Mouse (Mus musculus): Measurements from ENCODE around the gene Hoxd8.

Gene Hoxd8

DNA sequence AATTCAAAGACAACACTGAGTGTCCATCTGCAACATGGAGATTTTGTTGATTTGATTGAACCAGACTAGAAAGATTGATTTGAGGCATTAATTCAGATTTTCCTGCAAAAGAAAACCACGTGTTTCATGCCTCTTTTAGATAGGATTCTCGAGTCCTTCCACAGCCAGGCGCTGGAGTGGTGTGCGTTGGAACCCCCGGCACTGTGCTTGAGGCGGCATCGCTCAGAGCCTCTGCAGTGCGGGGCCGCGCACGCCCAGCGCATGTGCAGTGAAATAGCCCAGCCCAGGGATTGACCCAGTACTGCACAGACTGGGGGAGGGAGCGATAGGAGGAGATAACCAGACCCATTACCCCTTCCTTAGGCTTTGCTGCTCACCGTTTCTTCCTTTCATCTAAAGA, 10.5 kb downstream of the Hoxd8 start:
- no peak for DNase-seq (ENCODE audit: low spot score)

DNA sequence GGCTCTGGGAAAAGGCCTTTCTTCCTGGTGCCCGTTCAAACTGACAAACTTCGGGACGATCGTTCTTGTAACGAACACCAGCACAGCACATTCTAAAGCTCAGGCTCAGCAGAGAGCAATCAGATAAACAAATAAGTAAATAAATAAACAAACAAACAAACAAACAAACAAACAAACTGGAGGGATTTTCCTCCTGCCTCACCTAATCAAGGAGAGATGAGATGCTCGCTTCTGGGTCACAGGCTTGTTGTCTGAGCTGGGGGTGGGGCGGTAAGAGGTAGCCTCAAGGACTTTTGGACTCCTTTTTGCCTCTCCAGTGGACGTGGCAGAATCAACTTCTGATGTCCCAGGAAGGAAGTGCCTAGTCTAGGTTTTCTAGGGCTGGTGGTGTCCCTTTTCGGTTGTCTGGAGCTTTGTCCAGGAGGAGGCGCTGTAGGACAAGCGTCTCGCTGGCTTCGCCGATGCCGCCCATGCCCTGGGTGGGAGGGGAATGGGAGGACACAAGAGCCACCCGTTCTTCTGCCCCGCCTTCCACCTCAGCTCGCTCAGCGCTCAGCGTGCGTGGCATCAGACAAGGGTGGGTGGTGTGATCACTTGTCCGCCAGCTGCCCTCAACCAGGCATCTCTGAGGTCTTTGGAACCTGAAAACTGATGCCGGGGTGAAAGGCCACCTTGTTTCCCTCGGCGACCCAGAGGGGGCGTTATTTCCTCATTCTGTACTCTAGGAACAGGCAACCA, 11.3 kb downstream of the Hoxd8 start:
- DNase-seq (ENCODE audit: low spot score): peak; percentile 58

DNA sequence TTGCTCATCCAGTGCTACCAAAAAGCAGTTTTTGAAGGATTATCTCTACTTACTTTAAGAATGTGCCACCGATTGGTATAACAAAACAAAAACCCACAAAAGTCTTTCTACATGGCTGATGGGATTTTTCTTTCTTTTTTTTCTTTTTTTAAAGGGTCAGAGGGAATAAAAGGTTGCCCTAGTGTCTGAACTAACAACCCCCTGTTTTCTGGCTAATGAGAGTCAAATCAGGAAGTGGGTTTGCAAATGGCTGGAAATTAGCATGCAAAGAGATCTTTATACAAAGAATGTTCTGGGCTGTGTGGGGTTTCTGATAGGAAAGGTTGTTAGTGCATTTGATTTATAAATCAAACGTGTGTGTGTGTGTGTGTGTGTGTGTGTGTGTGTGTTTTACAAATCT, 16.0 kb downstream of the Hoxd8 start:
- no peak for DNase-seq (ENCODE audit: low spot score)

DNA sequence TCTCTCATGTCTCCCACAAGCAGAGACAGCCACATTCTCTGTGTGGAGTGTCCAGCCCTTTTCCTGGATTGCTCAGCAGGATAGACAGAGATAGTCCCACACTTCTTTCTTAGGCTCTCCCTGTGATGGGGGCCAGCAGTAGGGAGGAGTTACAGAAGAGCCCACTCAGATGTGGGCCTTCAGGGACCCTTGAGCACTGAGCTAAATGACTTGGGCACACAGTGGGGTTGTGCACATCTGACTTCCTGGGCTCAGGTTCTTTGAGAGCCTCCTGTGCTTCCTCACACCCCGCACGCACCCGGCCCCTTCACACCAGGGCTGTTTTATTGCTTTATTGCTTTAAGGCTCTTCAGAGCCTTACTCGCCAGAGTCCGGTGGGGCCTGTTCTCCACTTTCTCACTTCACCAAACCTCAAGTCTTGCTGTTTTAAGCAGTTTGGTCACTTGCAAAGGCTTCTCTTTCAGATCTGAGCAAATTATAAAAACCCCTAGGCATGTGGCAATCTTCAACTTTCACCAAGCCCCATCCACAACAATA, 16.6 kb downstream of the Hoxd8 start:
- DNase-seq (ENCODE audit: low spot score): no peak

DNA sequence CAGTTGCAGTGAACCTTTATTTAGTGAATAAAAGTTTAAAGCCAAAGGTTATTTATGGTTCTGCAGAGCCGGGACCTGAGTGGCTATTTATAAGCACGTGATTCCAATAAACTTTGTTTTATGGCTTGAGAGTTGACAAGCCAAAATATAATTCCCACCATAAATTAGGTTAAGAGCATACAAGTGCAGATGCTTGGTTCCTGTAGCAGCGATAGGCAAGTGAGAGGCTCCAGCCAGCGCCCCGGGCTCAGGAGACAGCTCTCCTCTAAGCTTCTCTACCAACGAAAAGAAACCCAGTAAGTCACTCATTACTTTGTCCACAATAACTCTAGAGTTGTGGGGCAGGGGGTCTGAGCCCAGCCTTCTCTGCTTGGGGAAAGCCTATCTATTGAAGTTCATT, 17.5 kb downstream of the Hoxd8 start:
- DNase-seq (ENCODE audit: low spot score): no peak

DNA sequence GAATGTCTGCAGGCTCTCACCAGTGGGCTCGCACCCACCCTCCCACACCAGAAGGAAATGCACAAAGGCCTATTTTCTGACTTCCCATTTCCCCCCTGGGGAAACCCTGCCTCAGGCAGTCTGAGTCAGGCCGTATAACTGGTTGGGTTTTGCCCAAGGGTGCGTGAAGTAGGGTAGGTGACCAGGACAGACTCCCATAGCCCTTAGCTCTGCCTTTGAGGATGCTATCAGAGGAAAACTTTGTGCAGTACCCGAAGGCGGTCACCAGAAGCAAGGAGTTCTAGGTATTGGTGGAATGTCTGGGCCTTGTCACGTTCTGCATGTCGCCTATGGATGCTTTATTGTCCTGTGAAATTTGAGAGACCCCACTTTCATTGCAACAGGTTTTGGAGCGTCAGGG, 18.5 kb downstream of the Hoxd8 start:
- no peak for DNase-seq (ENCODE audit: low spot score)

DNA sequence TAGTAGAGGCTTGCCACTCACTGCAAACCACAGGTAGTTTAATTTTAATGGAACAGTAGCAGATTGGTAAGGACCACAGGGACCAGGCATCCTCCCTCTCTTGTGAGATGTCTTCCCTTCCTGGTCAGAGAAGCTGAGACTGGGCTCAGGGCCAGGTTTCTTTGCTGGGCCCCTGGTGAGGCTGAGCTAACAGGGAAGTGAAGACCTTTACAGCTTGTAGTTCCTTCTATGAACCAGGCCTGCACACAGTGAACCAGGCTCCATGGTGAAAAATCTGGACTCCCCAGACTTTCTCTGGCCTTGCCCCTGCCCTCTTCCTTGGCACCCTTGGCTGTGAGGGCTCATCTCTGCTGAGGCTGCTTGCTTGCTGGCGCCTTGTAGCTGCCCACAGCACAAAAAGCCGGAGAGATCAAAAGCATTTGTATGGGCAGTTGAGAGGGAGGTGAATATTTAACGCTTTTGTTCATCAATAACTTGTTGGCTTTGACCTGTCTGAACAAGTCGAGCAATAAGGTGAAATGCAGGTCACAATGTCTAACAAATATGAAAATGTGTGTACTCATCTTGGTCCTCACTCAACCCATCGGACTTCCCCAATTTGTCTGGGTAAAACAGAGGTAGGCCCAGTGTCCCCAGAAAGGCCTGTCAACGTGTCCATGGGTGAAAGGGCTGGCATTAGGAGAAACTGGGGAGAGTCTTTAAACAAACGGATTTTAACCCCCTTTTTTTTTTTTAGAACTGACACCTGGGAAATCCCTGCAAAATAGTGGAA, 20.0 kb downstream of the Hoxd8 start:
- DNase-seq (ENCODE audit: low spot score): no peak

DNA sequence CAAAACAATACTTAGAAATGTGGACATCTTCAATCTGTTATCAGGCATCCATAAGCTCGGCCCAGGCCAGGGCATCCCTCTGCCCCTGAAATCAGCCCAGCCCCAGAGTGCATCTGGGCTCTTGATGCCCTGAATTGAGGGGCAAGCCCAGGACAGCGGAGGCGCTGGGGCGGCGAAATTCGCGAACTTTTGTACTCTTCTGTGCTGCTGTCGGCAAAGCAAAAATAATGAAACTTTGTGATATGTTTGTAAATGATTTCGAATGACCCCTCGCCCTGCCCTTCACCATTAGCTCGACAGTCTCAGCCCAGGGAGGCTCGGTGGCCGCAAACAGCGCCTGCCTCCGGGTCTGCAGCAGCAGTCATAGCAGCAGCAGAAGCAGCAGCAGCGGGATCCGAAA, 20.8 kb downstream of the Hoxd8 start:
- no peak for DNase-seq (ENCODE audit: low spot score)

DNA sequence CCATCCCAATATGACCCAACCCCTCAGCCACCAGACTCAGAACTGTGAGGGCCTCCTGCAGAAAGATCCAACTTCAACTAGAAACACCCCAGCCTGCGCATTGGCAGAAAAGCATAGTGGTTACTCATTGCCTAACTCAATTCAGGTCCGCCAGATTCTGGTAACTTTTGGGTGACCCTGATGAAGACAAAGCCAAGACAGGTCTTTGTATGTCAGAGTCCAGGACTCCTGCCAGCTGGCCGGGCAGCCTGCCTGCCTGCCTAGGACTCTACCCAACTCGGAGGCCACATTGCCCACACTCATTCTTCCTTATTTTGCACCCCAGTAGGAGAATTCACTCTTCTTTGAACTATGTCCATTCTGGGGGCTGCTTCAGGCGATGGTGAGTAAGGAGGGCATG, 22.1 kb downstream of the Hoxd8 start, which contains the start of gene Gm28230:
TSS of gene Gm28230 (plus strand) at position 178 of the 400 bp plus-strand sequence.
- DNase-seq (ENCODE audit: low spot score): no peak

DNA sequence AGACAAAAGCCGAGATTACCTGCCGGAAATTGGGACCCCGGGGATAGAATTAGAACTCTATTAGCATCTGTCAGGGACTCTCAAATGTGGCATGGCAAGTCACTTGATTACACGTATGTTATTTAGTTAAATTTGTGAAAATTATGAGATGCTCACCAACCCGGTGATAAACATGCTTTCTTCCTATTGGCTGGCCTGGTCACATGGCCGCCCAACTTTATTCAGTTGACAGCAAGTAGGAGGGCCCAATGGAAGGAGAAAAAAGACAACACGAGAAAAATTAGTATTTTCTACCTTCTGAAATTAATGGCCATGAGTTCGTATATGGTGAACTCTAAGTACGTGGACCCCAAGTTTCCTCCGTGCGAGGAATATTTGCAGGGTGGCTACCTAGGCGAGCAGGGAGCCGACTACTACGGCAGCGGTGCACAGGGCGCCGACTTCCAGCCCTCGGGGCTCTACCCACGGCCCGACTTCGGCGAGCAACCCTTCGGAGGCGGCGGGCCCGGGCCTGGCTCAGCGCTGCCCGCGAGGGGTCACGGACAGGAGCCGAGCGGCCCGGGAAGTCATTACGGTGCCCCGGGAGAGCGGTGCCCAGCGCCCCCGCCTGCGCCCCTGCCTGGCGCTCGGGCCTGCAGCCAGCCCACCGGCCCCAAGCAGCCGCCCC, 22.7 kb downstream of the Hoxd8 start:
- DNase-seq (ENCODE audit: low spot score): no peak

DNA sequence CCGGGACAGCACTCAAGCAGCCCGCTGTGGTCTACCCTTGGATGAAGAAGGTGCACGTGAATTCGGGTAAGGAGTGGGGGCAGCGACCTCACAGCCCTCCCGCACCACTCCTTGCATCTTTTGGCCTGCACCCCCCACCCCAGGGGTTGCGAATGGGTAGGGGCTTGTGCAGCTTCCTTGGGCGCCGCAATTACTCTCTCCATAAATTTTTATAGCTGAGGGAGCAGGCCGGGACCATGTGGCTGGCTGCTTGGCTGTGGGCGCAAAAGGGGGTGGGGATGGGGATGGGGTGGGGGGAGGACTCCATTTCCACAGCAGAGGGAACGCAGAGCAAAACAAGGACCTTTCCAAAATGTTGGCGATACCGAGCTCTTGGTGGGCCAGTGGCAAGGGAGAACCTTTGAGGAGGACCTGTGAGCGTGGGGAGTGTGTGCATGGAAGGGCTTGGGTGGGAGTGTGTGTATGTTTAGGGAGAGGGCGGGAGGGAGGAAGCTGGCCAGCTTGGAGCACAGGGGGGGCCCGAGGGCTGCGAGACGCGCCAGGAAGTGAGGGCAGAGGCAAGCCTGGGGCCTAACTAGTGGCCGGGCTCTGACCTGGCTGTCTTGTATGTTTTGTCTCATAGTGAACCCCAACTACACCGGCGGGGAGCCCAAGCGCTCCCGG, 23.4 kb downstream of the Hoxd8 start:
- no peak for DNase-seq (ENCODE audit: low spot score)

DNA sequence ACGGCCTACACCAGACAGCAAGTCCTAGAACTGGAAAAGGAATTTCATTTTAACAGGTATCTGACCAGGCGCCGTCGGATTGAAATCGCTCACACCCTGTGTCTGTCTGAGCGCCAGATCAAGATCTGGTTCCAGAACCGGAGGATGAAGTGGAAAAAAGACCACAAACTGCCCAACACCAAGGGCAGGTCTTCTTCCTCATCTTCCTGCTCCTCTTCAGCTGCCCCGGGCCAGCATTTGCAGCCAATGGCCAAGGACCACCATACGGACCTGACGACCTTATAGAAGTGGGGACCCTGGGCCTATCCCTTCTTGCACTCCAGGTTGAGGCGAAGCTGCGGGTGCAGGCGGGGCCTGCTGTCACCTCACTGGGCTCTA, 23.9 kb downstream of the Hoxd8 start:
- no peak for DNase-seq (ENCODE audit: low spot score)

DNA sequence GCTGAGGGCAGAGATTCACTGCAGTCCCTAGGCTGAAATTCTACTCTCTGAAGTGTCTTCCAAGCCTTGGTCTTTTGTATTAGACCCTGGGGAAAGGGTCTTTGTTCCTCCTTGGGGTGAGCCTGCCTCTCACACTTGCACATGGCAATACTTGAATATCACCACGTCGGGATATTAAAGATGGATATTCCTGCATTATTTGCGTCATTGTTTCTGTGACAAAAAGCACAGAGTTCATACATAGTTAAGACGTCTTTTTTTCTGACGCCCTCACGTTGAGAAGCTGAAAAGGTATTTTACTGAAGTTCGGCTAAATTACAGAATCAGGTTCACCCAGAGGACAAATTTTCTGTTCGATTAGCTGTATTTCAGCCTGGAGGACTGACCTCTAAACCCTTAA, 25.9 kb downstream of the Hoxd8 start:
- no peak for DNase-seq (ENCODE audit: low spot score)

DNA sequence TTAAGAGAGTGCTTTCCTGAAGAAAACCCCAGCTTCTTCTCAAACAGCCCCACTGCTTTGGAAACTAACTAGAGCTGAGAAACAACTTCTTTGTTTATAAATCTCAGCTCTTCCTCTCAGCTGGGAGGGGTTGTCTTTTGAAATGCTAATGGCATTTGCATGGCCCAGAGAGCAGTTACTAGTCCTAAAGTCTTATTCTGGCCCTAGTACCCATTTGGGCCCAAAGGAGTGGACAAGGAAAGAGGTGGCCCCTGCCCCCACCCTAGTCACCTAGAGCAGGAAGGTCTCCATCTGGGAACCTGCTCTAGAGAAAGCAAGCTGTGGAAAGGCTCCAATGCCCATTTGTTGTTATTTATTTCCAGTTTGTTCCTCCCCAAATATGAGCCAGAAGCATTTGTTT, 26.6 kb downstream of the Hoxd8 start:
- DNase-seq (ENCODE audit: low spot score): no peak

DNA sequence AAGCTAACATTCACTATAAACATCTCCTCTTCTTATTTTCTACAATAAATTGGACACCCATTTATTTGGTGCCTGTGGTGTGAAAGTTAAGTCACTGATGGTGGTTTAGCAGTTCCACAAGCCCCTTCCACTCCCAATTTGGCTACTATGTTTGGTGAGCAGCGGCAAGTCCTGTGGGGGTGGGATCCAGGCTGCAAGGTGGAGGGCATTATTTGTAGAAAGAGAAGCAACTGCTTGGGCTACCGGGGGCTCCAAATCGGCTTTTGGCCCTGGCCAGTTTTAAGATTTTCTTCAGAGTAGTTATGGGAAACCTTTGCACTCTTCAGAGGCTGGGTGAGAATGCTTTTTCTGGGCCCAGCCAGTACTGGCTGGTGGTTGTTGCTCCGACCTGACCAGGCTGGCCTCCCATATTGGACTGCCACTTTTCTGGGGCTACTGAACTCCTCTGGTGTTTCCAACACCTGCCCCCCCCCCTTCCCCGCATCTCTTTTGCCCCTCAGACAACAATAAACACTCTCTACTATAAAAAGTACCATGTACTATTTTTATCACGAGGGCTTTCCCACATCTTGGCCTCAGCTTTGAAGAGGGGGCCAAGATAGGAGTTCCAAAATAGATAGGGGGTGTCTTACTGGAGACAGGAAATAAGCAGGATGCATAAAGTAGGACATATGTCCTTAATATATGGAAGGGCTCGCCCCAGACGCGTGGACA, 27.5 kb downstream of the Hoxd8 start:
- DNase-seq (ENCODE audit: low spot score): no peak

DNA sequence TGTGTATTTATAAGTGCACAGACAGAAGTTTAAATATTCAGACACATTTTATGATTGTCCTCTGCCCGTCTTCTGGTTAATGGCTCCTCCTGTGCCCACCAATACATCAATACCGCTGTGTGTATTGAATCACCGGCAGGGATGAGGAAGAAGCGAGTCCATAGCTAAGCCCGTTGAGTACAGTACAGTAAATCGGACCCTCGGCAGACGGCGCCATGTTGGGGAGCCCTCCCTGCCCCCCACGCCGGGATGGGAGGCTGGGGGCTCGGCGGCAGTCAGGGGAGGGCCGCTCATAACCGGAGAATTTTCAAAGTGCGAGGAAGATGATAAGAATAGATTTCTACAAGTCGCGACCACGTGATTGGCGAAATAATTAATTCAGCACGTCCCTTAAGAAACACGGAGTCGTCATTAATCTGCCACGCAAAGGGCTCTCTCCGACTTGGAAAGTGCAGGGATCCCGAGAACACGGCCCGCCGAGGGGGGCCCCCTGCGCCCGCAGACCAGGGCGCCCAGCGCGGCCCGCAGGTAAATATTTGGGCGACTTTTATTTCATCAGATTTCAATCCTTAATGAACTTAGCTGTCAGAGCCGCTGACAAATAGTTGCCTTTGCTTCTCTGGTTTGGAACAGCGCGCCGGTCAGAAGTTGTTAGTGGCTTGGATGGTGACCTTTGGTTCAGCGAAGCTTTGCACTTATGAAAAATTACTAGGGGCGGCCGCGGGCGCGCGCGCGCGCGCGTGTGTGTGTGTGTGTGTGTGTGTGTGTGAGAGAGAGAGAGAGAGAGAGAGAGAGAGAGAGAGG, 28.3 kb downstream of the Hoxd8 start:
- DNase-seq (ENCODE audit: low spot score): no peak

DNA sequence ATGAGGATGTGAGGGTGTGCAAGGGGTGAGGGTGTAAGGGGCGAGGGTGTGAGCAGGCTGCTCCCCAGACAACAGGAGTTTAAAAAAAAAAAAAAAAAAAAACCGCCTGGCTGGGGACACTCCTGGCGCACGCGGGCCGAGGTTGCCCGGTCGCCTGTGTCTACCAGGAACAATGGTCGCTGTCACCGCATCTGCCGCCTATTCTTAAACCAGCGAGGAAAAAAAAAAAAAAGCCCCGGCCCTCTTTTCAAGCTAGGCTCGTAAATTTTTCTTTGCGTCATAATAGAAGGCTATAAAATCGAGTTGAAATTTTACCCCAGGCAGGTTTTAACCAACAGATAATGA, 28.9 kb downstream of the Hoxd8 start:
- DNase-seq (ENCODE audit: low spot score): no peak

DNA sequence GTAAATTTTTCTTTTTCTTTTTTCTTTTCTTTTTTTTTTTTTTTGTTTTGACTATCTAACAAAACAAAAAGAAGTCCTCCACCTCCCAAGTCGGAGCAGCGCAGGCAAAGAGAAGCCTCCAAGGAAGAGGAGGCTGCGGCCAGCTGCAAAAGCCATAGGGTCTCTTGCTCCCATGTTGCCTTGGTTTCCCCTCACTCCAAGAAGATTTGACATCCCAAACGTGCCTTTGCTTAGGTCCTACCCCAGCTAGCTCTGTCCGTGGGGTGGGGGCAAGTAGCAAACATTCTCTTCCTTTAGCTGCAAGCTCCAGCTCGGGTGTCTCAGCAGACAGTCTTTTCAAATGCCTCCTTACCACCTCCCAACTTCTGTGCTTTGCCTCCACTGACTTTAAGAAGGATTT, 29.4 kb downstream of the Hoxd8 start:
- DNase-seq (ENCODE audit: low spot score): no peak

DNA sequence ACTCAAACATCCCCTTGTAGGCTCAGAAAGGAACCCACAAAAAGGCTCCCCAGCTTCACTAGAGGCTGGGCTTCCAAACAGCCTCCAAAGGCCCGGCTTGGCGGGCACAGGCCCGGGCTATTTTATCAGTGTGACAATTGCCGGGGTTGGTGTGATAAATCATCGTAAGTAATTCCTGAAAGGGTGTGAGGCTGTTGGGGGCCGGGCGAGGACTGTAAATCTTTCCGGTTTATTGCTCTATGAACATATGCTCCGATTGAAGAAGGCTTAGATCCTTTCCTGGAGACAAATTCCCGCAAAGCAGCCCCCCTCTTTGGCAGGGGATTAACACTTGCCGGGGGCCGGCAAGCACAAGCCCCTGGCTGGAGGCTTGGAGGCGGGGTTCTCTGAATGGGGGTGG, 30.0 kb downstream of the Hoxd8 start:
- no peak for DNase-seq (ENCODE audit: low spot score)

DNA sequence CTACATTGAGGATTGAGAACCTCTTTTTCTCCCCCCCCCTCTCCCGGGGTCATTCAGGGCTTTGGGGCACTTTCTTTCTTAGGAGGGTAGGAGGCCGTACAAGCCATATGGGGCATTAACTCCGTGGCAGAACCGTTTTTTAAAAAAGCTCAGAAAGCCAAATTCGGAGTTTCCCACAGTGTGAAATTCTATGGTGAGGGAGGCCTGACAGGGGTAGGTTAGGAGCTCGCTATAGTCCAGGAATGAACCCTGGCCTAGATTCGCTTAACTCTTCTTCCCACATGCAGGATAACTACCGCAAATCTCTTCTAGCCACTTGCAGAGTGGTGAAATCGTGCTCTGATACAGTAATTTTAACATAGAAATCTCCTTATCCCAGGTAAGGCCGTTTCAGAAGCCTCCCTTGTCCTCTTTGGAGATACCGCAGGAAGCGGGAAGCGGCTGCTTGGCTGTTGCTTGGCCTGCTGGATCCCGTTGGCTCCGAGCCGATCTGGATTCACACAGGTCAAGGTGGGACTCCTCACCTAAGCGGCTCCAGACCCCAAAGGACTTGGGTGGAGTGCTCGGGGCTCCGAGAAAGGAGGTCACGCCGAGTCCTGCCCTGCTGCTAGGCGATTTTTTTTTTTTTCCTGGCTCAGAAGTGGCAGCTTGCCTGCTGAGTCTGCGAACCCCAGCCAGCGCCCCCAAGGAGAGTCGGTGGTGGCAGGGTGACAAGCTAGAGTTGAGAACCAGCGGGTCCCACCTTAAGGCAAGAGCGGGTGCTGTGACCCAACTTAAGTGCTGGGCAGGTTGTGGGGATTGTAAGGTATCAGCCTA, 30.8 kb downstream of the Hoxd8 start:
- no peak for DNase-seq (ENCODE audit: low spot score)

All from c-Kit-positive CD71-positive TER-119-positive erythroid progenitor cells, embryonic 14.5 days (primary cell).